Mouse (Mus musculus) cerebral cortex, adult 2 months (tissue): ENCODE measurements around the gene Havcr2.

Experiments used
- WGBS: fragments of 180-500 bp; shearing (Covaris S2); methylation state at CpG from one replicate; pipeline ENCODE4 v1.1.7; 2018; 5-methylcytosine and 5-hydroxymethylcytosine counted together

Havcr2 gene

DNA sequence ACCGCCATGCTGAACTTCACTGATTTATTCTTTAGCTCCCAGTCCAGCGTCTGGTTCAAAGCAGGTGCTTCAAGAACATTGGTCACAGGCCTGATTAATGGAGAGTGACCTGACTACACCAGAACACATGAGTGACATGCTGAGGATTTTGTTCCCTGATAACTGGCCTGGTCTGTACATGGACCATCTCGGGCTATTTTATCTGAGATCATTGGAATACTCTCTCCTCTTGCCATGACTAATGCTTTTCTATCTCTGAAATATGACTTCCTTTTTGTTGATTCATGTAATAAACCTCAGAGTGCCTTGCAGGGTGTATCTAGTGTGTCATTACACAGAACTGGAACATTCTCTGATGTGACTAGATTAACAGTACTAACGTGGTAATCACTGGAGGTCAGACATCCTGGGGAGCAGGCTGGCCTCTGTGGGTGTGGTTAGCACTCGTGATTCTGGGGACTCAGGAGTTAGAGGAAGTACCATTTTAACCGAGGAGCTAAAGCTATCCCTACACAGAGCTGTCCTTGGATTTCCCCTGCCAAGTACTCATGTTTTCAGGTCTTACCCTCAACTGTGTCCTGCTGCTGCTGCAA lies at the start of gene Havcr2:
Gene Havcr2, plus strand, starts transcription at position 483 of the 593 bp plus-strand sequence.
- WGBS, result 82% methylated on average over 6 of the region's 6 CpGs

DNA sequence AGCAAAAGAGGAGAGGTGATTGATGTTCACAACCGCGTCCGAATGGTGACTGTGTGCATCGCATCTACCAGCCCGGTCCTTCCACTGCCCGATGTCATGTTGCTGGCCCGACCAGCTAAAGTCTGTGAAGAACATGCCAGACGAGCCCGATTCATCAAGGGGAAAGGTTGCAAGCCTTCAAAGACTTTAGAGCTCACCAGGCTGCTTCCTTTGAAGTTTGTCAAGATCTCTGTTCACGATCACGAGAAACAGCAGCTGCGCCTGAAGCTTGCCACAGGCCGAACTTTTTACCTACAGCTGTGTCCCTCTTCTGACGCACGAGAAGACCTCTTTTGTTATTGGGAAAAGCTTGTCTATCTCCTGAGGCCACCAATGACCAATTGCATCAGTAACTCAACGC lies 49.7 kb upstream of the Havcr2 start:
- 90% methylated on average over 16 of the region's 16 CpGs for WGBS

GRCm38 (mm10) chr11:46406721-46407120 lies 48.0 kb upstream of the Havcr2 start:
- WGBS, result 64% methylated on average over 10 of the region's 10 CpGs

GRCm38 (mm10) chr11:46410018-46410563 lies 44.6 kb upstream of the Havcr2 start:
- 62% methylated on average over 2 of the region's 2 CpGs for WGBS

DNA sequence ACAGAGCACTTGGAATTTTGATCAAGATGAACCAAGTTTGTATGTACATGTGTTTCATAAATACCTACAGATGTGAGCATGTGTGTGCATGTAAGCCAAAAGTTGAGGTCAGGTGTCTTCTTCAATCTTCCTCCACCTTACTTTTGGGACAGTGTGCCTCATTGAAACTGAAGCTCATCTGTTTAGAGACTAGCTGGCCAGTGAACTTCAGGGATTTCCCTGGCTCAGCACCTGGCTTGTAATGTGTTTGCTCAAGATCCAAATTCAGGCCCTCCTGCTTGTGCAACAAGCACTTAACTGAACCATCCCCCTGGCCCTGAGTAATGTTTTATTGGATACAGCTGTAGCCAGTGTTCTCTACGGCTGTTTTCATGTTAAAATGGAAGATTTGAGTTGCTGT lies 36.3 kb upstream of the Havcr2 start:
- WGBS, result 91% methylated on average over 1 of the region's 1 CpGs

DNA sequence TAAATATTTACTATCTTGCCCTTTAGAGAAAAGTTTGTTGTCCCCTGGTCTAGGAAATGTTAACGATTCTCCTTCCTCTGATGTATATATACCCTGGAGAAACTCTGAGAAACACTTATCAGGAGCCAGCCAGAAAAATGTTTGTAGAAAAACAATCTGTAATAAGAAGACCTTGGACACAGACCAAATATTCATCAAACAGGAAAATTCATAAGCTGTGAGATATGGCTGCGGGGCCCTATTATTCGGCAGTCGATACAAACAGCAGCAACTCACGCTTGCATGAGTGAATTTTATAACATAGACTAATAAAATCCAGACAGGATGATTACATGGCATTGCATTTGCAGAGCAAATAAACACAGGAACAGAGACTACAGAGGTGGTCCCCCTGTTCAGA lies 35.9 kb upstream of the Havcr2 start:
- 83% methylated on average over 5 of the region's 5 CpGs for WGBS

DNA sequence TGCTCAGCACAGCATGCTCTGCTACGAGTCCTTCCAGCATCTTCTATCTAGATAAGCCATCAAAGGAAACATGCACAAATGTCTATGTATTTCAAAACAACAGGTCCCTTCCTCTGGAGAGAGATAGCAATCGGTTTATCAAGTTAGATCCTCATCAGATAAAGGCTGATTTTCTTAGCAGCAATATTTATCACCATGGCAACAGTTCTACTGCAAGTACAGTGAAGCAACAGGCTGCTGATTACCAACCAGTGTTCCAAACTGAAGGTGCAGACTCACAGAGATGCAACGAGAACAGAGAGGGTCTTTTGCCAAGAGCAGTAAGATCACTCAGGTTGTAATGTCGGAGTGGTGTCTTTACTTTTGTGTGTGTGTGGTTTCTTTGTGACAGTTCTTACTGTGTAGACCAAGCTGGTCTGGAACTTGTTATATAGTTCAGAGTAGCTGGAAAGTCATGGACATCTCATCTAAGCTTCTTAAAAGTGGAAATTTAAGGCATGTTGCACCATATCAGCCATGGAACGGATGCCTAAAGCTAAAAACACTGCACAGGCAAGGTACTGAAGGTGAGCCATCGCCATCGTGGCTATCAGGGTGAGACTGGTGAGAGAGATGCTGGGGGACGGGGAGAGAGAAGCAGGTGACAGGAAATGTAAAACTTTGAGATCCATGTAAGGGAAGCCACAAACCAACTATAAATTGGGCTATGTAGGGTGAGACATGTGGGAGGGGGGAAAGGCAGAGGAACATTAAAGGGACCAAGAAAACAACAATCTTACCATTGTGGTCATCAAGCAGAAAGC lies 33.4 kb upstream of the Havcr2 start:
- WGBS, result 78% methylated on average over 8 of the region's 8 CpGs

DNA sequence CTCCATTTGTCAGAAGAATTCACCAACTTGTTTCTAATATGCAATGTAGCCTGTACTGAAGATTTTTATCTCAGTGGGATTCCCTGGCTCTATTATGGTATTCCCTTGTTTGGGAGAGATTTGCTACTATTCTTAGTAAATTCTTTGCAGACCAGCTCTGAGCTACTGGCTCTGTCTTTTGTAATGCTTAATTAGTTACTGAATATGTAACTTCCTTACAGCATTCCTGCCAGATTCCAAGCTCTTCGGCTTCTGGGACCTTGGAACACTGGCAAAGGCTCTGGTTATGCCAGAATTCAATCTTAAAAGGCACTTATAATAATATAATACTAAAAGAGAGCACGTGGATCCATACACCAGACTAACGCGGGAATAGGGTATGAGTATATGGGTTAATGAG lies 26.6 kb upstream of the Havcr2 start:
- 48% methylated on average over 4 of the region's 4 CpGs for WGBS

DNA sequence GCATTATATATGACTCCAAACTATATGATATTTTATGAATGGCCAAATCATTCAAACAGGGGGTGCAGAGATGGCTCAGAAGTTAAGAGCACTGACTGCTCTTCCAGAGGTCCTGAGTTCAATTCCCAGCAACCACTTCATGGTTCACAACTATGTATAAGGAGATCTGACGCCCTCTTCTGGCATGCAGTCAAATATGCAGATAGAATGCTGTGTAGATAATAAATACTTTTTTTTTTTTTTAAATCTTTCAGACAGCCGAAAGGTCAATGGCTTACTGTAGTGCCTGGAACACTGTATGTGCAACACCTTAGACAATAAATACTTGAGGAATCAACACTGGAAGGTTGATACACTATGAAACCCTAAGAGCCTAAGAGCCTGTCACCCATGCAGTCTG lies 24.6 kb upstream of the Havcr2 start:
- whole genome bisulfite sequencing, result 85% methylated on average over 2 of the region's 2 CpGs

- WGBS, result 15% methylated on average over 3 of the region's 3 CpGs
Observed at GRCm38 (mm10) chr11:46431129-46431528, 23.6 kb upstream of the Havcr2 start.

DNA sequence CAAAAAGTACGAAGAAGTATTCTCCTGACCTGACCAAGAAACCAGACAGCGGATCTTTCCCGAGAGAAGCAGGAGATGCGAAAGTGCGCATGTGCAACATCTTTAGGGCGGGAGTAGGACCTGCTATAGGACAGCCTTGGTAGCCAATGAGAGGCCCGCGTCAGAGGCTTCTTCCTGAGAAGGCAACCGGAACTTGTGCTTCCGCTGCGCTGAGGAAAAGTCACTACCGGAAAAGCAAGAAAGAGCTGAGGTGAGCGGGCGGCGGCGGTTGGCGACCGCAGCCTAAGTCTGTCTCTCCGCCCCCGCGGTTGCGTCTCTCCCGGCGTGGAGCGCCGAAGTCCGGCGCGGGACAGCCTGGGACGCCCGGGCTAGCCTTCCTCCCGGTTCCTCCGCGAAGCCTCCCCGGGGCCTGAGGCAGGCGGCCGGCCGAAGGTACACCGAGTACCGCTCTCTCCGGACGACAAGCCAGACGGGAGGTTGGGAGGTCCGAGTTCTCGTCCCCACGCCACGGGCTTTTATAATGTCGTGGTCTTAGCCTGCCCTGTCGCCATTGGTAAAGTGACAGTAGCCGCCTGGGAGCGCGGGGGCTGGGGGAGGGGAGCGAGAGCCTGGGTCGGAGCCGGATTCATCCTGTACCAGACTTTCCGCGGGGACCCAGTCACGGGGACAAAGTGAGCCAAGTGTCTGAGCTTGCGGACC lies 17.8 kb upstream of the Havcr2 start, which contains the start of gene Med7:
Gene Med7, plus strand, starts transcription at position 166 of the 699 bp plus-strand sequence.
- WGBS, result under 1% methylated on average over 59 of the region's 59 CpGs

- WGBS, result 2% methylated on average over 23 of the region's 23 CpGs
Observed at GRCm38 (mm10) chr11:46437459-46438000, 17.2 kb upstream of the Havcr2 start.

GRCm38 (mm10) chr11:46439005-46439543 lies 15.7 kb upstream of the Havcr2 start:
- 89% methylated on average over 5 of the region's 5 CpGs for WGBS

- 85% methylated on average over 1 of the region's 1 CpGs for WGBS
Observed at GRCm38 (mm10) chr11:46441774-46442173, 13.0 kb upstream of the Havcr2 start.

- 80% methylated on average over 1 of the region's 1 CpGs for WGBS
Observed at GRCm38 (mm10) chr11:46443152-46443551, 11.6 kb upstream of the Havcr2 start.

DNA sequence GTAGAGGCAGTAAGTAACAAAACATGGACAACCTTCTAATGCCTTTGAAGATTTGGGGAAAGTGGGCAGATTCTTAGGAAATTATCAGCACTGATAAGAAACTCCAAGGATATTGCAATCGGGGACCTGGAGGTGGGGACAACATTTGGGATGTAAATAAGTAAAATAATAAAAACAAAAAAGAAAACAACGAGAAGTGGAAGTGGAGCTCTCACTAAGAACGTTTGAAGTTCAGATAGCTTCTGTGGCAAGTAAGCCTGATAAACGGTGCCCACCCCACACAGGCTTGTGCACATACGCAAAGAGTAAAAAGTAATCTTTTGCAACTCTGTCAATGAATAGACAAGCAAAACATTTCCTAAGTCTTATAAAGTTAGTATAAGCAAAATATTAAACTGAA lies 10.8 kb upstream of the Havcr2 start:
- WGBS, result 90% methylated on average over 5 of the region's 5 CpGs

DNA sequence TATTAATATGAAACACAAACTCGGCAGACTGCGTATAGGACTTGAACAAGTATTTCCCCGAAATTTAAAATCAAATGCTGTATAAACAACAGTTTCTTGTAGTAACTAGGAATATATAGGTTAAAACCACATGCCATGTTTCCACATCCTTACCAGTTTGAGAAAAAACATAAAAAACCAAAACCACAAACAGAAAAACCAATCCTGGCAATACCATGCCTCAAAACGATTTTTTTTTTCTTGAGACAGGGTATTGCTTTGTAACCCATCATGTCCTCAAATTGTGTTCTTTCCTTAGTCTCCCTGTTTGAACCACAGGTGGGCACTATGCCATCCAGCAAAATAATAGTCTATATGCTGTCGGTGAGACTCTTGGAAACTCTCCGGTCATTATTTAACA lies 8.6 kb upstream of the Havcr2 start:
- WGBS, result 93% methylated on average over 6 of the region's 6 CpGs

- WGBS, result 71% methylated on average over 13 of the region's 13 CpGs
Observed at GRCm38 (mm10) chr11:46447644-46448484, 6.9 kb upstream of the Havcr2 start.

GRCm38 (mm10) chr11:46449461-46450080 lies 5.2 kb upstream of the Havcr2 start:
- 72% methylated on average over 11 of the region's 11 CpGs for WGBS

- 84% methylated on average over 3 of the region's 3 CpGs for WGBS
Observed at GRCm38 (mm10) chr11:46459960-46460359, 5.2 kb downstream of the Havcr2 start.
